Mouse (Mus musculus): Measurements from ENCODE around the gene Tmed10.

Tmed10 gene

GRCm38 (mm10) chr12:85374561-85375272 is at the start of gene Tmed10:
TSS of gene Tmed10 (minus strand) at chr12:85374847.
- peak; percentile 85 for DNase-seq

DNA sequence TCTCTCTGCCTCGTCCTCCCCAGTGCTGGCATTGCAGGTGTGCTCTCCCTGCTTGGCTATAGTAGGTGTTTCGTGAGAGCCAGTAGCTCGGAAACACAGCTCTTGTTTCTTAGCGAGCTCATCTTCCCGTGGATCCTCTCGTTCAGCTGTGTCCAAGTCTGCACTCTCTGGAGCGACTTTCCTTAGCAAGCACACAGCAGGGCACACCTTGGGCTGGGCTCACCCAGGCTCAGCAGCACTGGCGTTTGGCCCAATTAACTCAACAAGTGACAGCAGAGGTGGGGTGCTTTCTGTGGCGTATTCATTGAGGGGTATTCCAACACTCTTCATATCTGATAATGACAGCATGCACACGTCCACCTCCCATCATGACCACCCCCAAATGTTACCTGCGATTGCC is 48.6 kb upstream of the Tmed10 start:
- DNase-seq, result no peak

GRCm38 (mm10) chr12:85422536-85422935 is 47.9 kb upstream of the Tmed10 start:
- no peak for DNase-seq

DNA sequence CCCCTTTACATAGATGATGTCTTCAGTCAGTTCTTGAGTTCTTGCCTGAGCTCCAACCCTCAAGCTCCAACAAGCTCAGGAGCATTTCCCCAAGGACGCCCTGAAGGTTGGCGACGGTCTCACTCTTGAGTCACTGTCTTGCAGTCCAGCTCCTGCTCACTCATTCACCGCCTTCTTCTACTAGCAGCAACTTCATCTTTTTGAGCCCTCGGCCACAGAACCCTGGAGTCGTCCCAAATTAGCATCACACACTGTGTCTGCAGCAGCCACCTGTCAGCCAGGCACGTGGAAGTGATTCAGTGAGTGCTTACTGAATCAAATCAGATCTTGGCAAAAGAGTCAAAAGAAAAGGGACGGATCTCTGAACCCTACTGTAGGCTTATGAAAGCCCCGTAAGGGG is 46.3 kb upstream of the Tmed10 start:
- no peak for DNase-seq

DNA sequence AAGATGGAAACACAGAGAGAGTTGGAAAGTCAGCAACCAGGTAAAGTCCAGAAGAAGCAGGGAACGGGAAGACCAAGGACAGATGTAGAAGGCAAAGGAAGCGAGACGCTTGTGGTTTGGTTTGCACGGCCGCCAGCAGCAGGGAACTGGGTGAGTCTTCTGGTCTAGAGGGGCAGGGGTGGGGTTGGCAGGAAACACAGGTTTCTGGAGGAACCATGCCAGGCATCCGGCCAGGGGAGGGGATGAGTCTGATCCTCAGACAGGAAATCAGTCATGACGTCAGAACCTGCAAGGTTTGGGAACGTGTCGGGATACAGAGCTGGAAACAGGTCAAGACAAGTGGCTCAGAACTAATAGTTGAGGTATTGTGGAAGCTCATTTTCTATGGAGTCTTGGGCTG is 43.2 kb upstream of the Tmed10 start:
- peak; percentile 66 for DNase-seq

DNA sequence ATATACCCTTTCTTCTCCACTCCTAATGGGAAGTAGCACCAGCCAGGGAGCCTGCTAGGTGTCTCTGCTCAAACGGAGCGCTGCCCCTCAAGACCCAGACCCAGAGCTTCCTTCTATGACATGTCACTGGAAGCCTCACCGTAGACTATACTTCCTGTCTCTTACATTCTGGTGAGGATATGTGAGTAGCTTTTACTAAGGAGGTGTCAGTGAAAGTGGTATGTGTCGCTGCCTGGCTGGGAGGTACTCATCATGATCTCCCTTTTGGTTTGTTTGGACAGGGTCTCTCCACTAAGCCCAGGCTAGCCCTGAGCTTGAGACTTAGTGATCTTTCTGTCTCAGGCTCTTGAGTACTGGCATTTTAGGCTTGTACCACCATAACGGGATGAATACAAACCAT is 41.7 kb upstream of the Tmed10 start:
- DNase-seq, result no peak

DNA sequence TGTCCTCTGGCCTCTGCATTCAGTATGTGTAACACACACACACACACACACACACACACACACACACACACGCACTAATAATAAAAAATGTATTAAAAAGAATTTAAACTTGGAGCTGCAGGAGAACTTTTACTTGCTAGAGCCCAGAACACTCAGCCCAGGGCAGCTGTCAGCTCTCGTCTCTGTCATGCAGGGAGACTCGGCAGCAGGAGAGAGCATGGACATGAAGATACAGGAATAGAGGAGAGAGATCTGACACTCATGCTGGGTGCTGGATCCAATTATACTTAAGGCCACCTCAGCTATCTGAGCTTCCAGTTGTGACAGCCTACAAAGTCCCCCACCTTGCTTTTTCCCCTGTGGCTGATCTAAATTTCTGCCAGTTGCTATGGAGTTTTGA is 41.2 kb upstream of the Tmed10 start:
- DNase-seq, result no peak

DNA sequence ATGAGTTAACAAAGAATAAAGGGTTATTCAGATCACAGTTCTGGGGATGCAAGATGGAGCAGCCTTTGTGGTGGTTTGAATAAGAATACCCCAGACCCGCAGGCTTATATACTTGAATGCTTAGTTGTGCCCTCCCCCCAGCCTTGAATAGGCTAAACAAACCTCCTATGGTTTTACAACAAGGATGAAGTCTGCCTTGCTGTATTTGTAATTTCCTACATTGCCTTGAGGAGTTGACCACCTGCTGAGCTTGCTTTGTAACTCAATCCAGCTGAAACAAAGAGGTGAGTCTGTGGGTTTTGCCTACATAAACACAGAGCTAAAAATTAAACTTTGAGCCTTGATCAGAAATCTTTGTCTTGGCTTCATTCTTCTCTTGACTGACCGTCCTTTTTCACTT is 36.5 kb upstream of the Tmed10 start:
- DNase-seq, result no peak

GRCm38 (mm10) chr12:85397960-85398272 is 23.3 kb upstream of the Tmed10 start:
- DNase-seq, result no peak

- DNase-seq, result no peak
Measured at GRCm38 (mm10) chr12:85397063-85397959, 22.7 kb upstream of the Tmed10 start.

- no peak for DNase-seq
Measured at GRCm38 (mm10) chr12:85393981-85394380, 19.3 kb upstream of the Tmed10 start.

DNA sequence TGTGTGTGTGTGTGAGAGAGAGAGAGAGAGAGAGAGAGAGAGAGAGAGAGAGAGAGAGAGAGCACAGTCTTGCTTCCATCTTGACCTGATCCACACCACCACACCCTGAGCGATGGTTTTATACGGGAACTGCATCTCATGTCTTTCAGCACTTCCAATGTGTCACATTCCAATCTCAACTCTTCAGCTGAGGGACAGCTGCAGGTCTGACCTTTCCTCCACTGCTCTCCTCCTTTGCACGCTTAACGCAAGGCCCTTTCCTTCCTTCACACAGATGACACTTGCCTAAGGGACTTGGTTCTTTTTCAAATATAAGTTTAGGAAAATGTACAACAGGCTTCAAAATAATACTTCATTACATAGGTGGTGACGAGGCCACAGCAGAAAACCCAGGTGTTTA is 18.9 kb upstream of the Tmed10 start:
- DNase-seq, result no peak

DNA sequence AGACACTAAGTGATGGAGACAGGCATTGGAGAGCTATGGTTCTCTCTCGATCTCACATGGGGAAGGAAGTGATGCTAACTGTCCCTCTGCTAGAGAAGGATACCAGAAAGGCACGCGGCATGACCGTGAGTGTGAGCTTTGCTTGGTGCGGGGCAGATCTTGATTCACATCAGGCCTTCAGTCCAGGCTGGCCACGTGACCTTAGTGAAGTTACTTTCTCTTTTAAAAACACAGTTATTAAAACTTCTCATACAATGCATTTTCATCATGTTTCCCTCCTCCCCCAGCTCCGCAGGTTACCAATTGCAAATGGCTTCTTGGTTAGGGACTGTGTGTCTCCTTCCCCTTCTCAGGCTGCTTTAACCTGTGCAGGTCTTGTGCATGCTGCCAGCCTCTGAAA is 16.5 kb upstream of the Tmed10 start:
- no peak for DNase-seq

- DNase-seq, result no peak
Measured at GRCm38 (mm10) chr12:85389204-85390185, 14.8 kb upstream of the Tmed10 start.

DNA sequence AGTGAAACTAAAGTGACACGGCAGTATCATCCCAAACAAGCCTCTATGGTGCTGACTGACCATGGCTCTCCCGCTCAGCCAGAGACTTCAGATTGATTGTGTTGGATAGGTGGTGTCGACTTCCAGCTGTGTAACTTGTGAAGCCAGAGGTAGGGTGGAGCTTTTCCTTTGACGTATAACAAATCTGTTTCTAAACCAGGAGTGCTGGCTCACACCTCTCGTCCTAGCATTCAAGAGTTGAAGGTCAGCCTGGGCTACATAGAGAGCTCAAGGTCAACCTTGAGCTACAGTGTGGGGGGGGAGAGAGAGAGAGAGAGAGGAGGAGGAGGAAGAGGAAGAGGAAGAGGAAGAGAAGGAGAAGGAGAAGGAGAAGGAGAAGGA is 11.3 kb upstream of the Tmed10 start:
- DNase-seq, result no peak

GRCm38 (mm10) chr12:85385329-85385994 is 10.8 kb upstream of the Tmed10 start:
- no peak for DNase-seq

DNA sequence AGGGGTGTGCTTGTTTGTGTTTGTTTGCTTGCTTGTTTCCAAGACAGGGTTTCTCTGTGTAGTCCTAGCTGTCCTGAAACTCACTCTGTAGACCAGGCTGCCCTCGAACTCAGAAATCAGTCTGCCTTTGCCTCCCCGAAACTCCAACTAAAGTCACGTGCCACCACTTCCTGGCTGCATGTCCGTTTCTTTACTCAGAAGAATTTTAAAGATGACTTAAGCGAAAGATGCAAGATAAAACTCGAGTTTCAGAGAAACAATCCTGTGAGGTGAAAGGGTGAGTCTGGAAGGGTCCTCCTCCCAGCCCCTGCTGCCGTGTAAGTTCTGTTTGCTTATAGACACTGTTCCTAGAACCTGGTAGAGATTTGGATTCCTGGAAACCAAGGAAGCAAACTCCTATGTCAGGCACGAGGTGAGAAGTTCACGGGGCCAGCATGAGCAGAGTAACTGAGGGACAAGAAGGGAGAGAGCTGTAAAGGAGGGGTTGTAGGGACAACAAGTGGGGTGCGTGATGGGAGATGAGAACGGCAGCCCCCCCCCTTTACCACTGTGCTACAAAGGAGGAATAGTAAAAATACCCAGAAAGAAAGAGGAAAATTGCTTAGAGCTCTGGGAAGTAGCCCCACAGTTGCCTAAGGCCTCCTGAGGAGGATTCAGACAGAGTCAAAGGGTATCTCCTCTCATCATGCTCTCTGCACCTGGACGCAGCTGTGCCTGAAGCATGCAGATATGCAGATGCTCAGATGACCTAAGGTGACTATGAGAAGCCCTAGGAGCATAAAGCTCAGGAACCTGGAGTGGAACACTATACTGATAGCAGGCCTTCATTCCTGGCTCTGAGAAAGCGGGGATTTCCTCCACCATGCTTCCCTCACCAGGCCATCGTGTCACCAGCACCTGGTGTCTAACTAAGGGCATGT is 8.4 kb upstream of the Tmed10 start:
- DNase-seq, result no peak

DNA sequence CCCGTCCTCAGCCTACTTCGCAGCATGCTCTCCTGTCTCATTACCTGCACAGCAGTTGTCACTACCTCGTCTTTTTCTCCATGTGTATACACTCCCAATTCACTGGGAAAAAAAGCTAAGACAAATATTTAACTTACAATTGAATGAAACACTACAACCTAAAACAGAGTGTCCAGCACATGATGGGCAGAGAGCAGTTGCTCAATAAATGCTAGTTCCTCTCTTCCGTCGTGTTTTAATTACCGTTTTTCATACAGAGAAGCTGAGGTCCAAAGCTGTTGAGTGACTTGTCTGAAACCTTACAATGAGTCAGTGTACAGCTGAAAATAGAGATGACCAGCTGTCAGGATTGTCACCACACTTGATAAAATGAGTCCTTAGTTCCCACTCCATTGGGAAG is 6.9 kb upstream of the Tmed10 start:
- no peak for DNase-seq

DNA sequence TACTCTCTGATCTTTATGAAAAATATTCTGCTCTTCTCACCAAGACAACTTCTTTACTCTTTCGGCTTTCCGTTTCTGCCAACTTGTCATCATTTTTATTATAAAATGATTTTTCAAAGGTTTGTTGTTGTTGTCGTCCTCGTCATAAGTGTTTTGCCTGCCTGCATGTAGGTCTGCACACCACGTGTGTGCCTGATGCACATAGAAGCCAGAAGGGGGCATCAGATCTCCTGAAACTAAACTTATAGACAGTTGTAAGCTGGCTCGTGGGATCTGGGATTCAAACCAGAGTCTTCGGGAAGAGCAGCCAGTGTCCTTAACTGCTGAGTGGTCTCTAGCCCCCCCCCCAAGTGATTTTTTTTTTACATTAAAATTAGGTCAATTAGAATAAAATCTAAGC is 6.3 kb upstream of the Tmed10 start:
- no peak for DNase-seq

DNA sequence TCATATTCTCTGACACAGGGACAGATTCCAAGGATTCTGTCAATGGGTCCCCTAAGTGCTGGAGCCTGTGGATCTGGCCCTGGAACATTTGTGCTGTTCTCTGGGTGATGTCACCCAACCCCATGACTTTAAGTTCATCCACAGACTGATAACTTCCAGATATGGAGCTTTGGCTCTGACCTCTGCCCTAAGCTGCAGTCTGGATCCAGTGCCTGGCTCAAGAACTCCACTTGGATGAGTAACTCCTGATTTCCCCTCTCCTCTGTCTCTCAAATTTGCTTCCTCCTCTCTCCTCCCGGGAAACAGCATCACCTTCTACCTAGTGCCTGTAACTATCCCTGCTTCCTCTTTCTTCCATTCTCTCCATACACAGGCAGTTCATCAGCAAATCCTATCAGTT is 5.7 kb upstream of the Tmed10 start:
- no peak for DNase-seq

DNA sequence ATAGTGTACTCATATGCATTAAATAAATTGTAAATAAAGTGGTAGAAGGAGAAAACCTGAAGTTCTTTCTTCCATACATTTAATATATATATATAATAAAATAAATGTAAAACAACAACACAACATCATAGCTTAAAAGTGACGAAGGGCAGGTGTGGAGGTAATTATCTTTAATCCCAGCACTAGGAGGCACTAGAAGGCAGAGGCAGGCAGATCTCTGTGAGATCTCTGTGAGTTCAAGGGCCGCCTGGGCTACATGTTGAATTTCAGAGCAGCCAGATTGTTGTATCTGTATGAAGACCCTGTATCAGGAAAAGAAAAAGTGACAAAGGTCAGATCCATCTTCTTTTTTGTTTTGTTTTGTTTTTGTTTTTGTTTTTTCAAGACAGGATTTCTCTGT is 3.6 kb upstream of the Tmed10 start:
- DNase-seq, result no peak

All from thymus, postnatal 25 days (tissue).